Mouse (Mus musculus): ENCODE data around the gene Gm43191.

- TF ChIP-seq POLR2A (IDR thresholded peaks at IDR 0.05; ENCODE audit: extremely low read depth, insufficient read depth, low read length) (no peak), CTCF (IDR thresholded peaks at IDR 0.05; ENCODE audit: extremely low read depth, insufficient read depth, low read length) (no peak)
These were observed 42.5 kb downstream of the Gm43191 start for GRCm38 (mm10) chr3:116638572-116638971.

Data from cortical plate, adult 2 months (tissue).